In genomic region chr16:30769467-30769866, GRCm38 (mm10) we compare ENCODE assay signal across 10 mouse cellular contexts.
DNase-seq lines count a peak whose midpoint lies in the region; ATAC-seq lines count a peak whose summit lies in the region.
"Had no signal": no experiment of that assay in that cellular context is flagged by ENCODE, and none has a peak within 500 bp of the region (broad histone marks: within the 10 kb centered on the region; RNA-seq: fewer than 3 reads in every experiment).

No protein-coding gene starts in this region.

- WGBS in heart, embryonic 12.5 days: 3% methylated on average over 11 of the region's 11 CpGs

- no peak overlapping the region for H3K4me3 ChIP-seq in heart, embryonic 12.5 days
- H3K4me3 ChIP-seq: erythroblast, embryonic 14.5 days; limb, embryonic 15.5 days had no signal

- no peak for DNase-seq in heart, adult 18-20 months
- DNase-seq in B cell, adult 2 months: peak; percentile 13 to 23
- peak; percentile 69 for DNase-seq in T-cell, adult 2 months (ENCODE audit: low spot score)
- peak; percentile 57 for DNase-seq in splenic B cell, adult 2 months (ENCODE audit: low read depth, low spot score)
- no peak for DNase-seq in adrenal gland, postnatal 25 days
- no peak for DNase-seq in retina, embryonic 14.5 days (ENCODE audit: low spot score)
- DNase-seq: lung, adult 2 months had no signal

- H3K27ac ChIP-seq in heart, embryonic 12.5 days (ENCODE audit: poor library complexity, severe bottlenecking): no peak overlapping the region
- H3K27ac ChIP-seq: limb, embryonic 15.5 days had no signal

- no peaks in the 10 kb centered on the region for H3K27me3 ChIP-seq in heart, embryonic 12.5 days (replicated peaks)
- no peaks in the 10 kb centered on the region for H3K27me3 ChIP-seq in splenic B cell, adult 2 months (ENCODE audit: control insufficient read depth, insufficient read depth, low read length, poor library complexity, severe bottlenecking)
- H3K27me3 ChIP-seq: limb, embryonic 15.5 days had no signal

- H3K4me2 ChIP-seq in heart, embryonic 12.5 days: peak overlapping the region; percentile 44
- H3K4me2 ChIP-seq: limb, embryonic 15.5 days had no signal

- H3K9me3 ChIP-seq in heart, embryonic 12.5 days (replicated peaks): no peaks in the 10 kb centered on the region
- H3K9me3 ChIP-seq: limb, embryonic 15.5 days had no signal

- no peaks in the 10 kb centered on the region for H3K36me3 ChIP-seq in heart, embryonic 12.5 days
- H3K36me3 ChIP-seq in splenic B cell, adult 2 months (ENCODE audit: control insufficient read depth, insufficient read depth, low read length, poor library complexity, severe bottlenecking): no peaks in the 10 kb centered on the region
- H3K36me3 ChIP-seq: limb, embryonic 15.5 days had no signal

- no peak for ATAC-seq in heart, embryonic 12.5 days (ENCODE audit: insufficient number of reproducible peaks, low FRiP score)

- no peak overlapping the region for H3K9ac ChIP-seq in heart, embryonic 12.5 days
- H3K9ac ChIP-seq: limb, embryonic 15.5 days had no signal

- peaks cover 25% of the 10 kb centered on the region for H3K4me1 ChIP-seq in heart, embryonic 12.5 days (replicated peaks)

Comparison
In these comparisons a context has a peak if more than half of its experiments do, and no peak if none do; other contexts are left out.
1. DNase-seq: peak in B cell, adult 2 months (2 of 2), T-cell, adult 2 months (single experiment) and splenic B cell, adult 2 months (single experiment); none in heart, adult 18-20 months (0 of 2), adrenal gland, postnatal 25 days (single experiment) and retina, embryonic 14.5 days (single experiment).